Mouse (Mus musculus) fat pad, adult 2 months (tissue): ENCODE results near the gene Taf4.

Source experiments
- DNase-seq: peaks from one replicate; pipeline ENCODE4 v3.0.0-alpha.2; 2011; ENCODE audit warnings: low read depth, low spot score; ENCODE audit errors: extremely low read depth

Gene Taf4

GRCm38 (mm10) chr2:179976628-179977343 lies at the start of gene Taf4:
TSS of gene Taf4 (minus strand) at chr2:179976646.
- no peak for DNase-seq

DNA sequence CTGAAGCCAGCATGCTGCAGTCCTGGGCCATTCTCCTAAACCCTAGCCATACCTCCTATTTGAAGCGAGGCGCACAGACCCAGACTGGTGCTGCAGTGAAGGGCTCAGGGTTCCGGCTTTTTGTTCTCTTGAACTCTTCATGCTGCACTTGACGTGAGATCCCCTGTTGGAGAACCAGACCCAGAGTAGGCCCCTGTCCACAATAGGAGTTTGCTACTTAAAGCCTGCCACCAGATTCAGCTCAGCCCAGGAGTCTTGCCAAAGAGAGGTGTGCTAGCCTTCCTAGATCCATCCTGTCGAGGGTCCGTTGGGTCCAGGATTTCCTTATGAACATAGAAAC lies 49.4 kb upstream of the Taf4 start:
- no peak for DNase-seq

GRCm38 (mm10) chr2:180025135-180025860 lies 48.9 kb upstream of the Taf4 start:
- DNase-seq = no peak

GRCm38 (mm10) chr2:180024401-180025098 lies 48.1 kb upstream of the Taf4 start, which contains the start of gene Lsm14b:
TSS of gene Lsm14b (plus strand) at chr2:180024987.
- no peak for DNase-seq

DNA sequence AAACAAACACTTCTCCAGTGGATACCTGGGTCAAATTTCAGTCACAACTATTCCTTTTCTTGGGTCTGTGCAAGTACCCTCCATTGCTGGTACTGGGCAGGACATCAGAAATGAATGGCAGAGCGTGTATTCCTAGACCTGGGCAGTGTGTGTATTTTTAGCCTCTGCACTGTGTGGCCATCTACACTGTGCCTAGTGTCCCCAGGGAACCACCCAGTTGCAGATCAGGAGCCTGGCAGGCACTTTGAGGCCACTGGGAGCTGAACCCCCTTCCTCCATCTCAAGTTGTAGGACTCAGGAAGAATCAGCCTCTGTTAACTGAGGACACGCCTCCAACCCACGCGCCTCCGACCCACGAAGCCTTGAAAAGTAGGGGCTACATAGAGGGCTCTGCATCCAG lies 46.3 kb upstream of the Taf4 start:
- DNase-seq = no peak

GRCm38 (mm10) chr2:180020919-180021318 lies 44.5 kb upstream of the Taf4 start:
- no peak for DNase-seq

GRCm38 (mm10) chr2:180020091-180020661 lies 43.7 kb upstream of the Taf4 start:
- DNase-seq = no peak

DNA sequence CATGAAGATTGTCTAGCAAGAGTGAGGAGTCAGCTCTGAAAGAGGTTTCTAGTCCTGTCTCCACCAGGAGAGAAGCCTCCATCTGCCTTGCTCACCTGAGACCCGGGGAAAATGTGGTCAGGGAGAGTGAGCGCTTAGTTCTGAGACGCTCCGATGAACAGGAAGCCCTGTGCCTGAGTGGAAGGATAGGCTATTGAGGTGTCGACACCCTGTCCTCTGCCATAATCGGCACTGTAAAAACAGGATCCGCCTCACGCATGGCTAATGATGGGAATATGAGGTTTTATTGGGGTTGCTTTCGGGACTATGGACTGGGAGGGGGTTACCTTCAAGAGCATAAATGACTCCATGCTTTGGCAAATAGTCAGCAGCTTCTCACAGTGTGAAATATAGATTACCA lies 42.1 kb upstream of the Taf4 start:
- no peak for DNase-seq

DNA sequence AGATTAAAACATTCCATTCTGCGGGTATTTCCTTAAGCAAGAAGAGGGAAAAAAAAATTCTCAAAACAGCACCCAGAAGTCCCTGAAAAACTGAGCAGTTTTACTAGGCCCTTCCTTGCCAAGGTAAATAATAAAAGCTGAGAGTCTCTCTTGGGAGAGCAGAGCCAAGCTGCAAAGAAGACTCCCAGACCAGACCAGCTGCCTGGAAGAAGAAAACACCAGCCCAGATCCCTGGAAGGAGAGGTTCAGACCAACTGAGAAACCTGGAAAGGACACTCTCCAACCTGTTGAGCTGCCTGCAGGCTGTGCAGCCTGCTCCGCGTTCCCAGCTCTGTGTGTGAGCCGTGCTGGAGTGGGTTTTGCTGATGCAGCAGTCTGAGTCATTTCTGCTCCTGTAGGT lies 41.2 kb upstream of the Taf4 start:
- no peak for DNase-seq

DNA sequence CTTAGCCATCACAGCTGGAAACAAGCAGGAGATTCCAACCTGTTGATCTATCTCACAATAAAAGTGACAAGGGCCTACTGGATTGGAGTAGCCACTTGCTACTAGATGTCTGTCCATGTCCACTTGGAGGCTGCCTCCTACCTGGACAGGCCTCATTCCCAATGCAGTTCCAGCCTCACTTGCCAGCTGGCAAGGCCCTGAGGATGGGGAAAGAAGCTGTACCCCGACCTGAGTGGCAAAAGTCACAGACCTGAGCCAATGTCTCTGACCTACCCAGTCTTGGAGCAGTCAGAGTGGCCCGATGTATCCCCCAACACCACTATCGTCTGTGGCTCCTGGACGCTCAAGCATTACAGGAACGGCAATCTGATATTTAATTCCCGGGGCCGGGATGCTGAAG lies 37.2 kb upstream of the Taf4 start:
- DNase-seq = no peak

DNA sequence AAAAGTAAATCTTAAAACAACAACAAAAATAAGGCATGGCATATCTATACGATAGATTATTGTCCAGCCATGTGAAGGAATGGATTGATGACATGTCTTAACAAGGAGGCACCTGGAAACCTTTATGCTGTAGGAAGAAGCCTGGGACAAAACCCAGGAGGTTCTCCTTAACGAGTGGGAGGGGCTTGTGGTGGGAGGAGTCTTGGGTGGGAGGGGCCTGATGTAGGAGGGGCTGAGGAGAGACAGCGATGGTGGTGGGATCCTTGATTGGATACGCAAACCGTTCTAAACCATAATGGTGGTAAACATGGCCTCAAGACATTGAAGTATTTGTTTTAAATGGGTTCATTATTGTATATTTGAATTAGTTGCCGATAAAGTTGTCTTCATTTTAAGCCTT lies 34.9 kb upstream of the Taf4 start:
- no peak for DNase-seq

- DNase-seq = no peak
Observed at GRCm38 (mm10) chr2:180010686-180011085, 34.2 kb upstream of the Taf4 start.

- DNase-seq = no peak
Observed at GRCm38 (mm10) chr2:180006352-180007017, 30.0 kb upstream of the Taf4 start.

GRCm38 (mm10) chr2:180005656-180006351 lies 29.4 kb upstream of the Taf4 start:
- no peak for DNase-seq

GRCm38 (mm10) chr2:180001635-180002034 lies 25.2 kb upstream of the Taf4 start:
- DNase-seq = no peak

- no peak for DNase-seq
Observed at GRCm38 (mm10) chr2:179998431-179998830, 22.0 kb upstream of the Taf4 start.

- no peak for DNase-seq
Observed at GRCm38 (mm10) chr2:179993071-179993470, 16.6 kb upstream of the Taf4 start.

DNA sequence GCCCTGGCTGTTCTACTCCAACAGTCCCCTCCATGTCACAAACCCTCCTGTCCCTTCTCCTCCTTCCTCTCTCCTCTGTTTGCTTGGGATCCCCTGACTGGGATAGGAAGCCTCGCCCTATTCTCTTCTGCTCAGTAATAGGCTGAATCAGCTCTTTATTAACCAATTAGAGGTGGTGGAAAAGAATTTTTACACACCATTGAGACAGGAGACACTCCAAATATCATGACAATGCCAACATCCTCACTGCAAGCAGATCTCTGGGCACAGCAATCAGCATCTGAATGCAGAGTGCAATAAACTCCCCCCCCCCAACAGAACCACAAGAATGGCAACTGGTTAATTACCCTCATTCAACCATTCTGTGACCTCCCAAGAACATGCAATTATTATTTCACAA lies 12.7 kb upstream of the Taf4 start:
- DNase-seq = no peak

DNA sequence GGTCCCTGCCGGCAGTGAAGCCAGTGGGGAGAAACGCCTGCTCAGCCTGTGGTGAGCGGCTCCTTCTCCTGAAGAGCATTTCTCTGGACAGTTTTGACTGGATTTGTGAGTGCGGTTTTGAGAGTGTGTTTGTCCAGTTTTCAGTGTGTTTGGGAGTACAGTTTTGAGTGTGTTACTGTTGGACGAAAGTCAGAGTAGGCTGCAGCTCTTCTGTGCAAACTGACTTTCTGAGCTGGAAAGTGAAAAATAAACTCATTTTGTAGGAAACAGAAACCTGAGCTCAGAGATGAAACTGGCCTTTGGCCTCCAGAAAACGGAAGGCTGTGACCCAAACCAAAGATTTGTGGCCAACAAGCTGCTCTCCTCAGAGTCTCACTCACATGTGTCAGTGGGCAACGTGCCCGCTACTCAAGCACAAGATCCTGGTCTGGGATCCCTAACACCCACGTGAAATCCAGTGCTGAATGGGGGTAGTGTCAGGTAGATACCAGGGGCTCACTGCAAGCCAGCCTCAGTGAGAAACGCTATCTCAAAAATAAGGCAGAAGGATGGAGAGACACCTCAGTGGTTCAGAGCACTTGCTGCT lies 10.1 kb upstream of the Taf4 start:
- no peak for DNase-seq

GRCm38 (mm10) chr2:179985695-179986094 lies 9.2 kb upstream of the Taf4 start:
- DNase-seq = no peak
